Mouse (Mus musculus): ENCODE results near the gene Unc45a. TPM values are rescaled to one million over a fixed set of nuclear protein-coding genes. Genes with fewer than 3 reads are reported as not detected.

Gene Unc45a
- polyA plus RNA-seq, 1 experiment from 2014 or later = 61.7 TPM

- H3K4me3 ChIP-seq = peak within 1 kb of the TSS; percentile 72
- H3K27me3 ChIP-seq = no peaks in the 10 kb centered on the region
- peak; percentile 99 for ATAC-seq (ENCODE audit: low read depth)
- WGBS = under 1% methylated on average over 52 of the region's 52 CpGs
- peaks cover 28% of the 10 kb centered on the region for H3K36me3 ChIP-seq
- peak within 1 kb of the TSS; percentile 70 for H3K9ac ChIP-seq
- H3K27ac ChIP-seq (replicated peaks) = peak within 1 kb of the TSS; percentile 56; the same call in 1 of the 2 replicates
- peaks cover 16% of the 10 kb centered on the region for H3K4me1 ChIP-seq (replicated peaks)
- peak within 1 kb of the TSS; percentile 98 for H3K4me2 ChIP-seq
- H3K9me3 ChIP-seq = no peaks in the 10 kb centered on the region
Observed at GRCm38 (mm10) chr7:80294062-80294763, 46.6 kb downstream of the Unc45a start, which contains the start of gene Prc1. Gene Prc1 (plus strand): TSS chr7:80294450.

GRCm38 (mm10) chr7:80287736-80288135, 53.1 kb downstream of the Unc45a start:
- H3K36me3 ChIP-seq = peaks cover 91% of the 10 kb centered on the region
- H3K4me3 ChIP-seq = no peak overlapping the region
- H3K27ac ChIP-seq (replicated peaks) = no peak overlapping the region
- 87% methylated on average over 10 of the region's 10 CpGs for WGBS
- no peak overlapping the region for H3K4me2 ChIP-seq
- ATAC-seq (ENCODE audit: low read depth) = no peak
- no peak overlapping the region for H3K9ac ChIP-seq
- no peaks in the 10 kb centered on the region for H3K4me1 ChIP-seq (replicated peaks)
- H3K9me3 ChIP-seq = no peaks in the 10 kb centered on the region
- H3K27me3 ChIP-seq = no peaks in the 10 kb centered on the region

GRCm38 (mm10) chr7:80285725-80286124, 55.1 kb downstream of the Unc45a start:
- WGBS = 91% methylated on average over 6 of the region's 6 CpGs
- H3K4me1 ChIP-seq (replicated peaks) = no peaks in the 10 kb centered on the region

GRCm38 (mm10) chr7:80284391-80284790, 56.4 kb downstream of the Unc45a start:
- Histone ChIP-seq H3K27ac (replicated peaks) (no peak overlapping the region), H3K9me3 (no peaks in the 10 kb centered on the region), H3K36me3 (peaks cover 91% of the 10 kb centered on the region), H3K4me1 (replicated peaks) (no peaks in the 10 kb centered on the region), H3K9ac (no peak overlapping the region), H3K4me3 (no peak overlapping the region), H3K4me2 (no peak overlapping the region), H3K27me3 (no peaks in the 10 kb centered on the region)
- 90% methylated on average over 5 of the region's 5 CpGs for WGBS
- no peak for ATAC-seq (ENCODE audit: low read depth)

More at GRCm38 (mm10) chr7:80285725-80286124, 55.1 kb downstream of the Unc45a start:
- H3K4me2 ChIP-seq = no peak overlapping the region
- no peaks in the 10 kb centered on the region for H3K9me3 ChIP-seq
- no peak overlapping the region for H3K27ac ChIP-seq (replicated peaks)
- H3K36me3 ChIP-seq = peaks cover 91% of the 10 kb centered on the region
- H3K27me3 ChIP-seq = no peaks in the 10 kb centered on the region
- H3K9ac ChIP-seq = no peak overlapping the region
- ATAC-seq (ENCODE audit: low read depth) = no peak
- H3K4me3 ChIP-seq = no peak overlapping the region

DNA sequence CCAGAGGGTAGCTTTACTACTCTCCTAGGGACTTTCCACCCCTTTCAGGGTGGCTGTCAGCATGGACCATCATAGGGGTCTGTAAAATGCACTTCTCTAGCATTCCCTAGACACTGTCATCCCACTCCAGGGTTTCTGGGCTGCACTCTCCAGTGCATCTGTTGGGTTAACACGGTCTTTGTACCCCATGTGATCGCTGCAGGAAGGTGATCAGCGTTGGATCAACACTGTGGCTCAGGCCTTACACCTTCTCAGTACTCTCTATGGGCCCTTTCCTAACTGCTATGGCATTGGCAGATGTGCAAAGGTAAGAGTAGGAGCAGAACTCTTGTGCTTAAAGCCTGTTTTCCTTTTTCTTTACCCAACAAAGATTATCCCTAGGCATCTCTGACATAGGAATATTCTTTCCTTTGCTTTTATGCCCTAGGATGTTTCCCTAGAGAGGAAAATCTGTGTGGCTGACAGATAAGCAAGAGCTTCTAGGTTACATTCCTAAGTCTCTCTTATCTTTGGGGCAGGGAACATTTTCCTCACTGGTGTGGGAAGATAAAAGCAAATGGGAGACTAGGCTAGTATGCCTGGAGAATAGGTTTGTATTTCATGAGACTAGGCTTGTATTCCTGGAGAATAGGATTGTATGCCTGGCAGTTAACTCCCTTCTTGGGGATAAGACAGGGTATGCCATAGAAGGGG, 57.4 kb downstream of the Unc45a start:
- peaks cover 95% of the 10 kb centered on the region for H3K36me3 ChIP-seq
- no peaks in the 10 kb centered on the region for H3K9me3 ChIP-seq
- no peak for ATAC-seq (ENCODE audit: low read depth)
- H3K27me3 ChIP-seq = no peaks in the 10 kb centered on the region
- no peak overlapping the region for H3K4me3 ChIP-seq
- no peak overlapping the region for H3K9ac ChIP-seq
- H3K4me2 ChIP-seq = no peak overlapping the region
- 93% methylated on average over 3 of the region's 3 CpGs for whole genome bisulfite sequencing
- no peak overlapping the region for H3K27ac ChIP-seq (replicated peaks)
- H3K4me1 ChIP-seq (replicated peaks) = no peaks in the 10 kb centered on the region

- ATAC-seq (ENCODE audit: low read depth) = no peak
- Histone ChIP-seq H3K36me3 (peaks cover 95% of the 10 kb centered on the region), H3K27ac (replicated peaks) (no peak overlapping the region), H3K4me3 (no peak overlapping the region), H3K4me1 (replicated peaks) (no peaks in the 10 kb centered on the region), H3K9me3 (no peaks in the 10 kb centered on the region), H3K27me3 (no peaks in the 10 kb centered on the region), H3K4me2 (no peak overlapping the region), H3K9ac (no peak overlapping the region)
- 90% methylated on average over 3 of the region's 3 CpGs for WGBS
Observed at GRCm38 (mm10) chr7:80281646-80282045, 59.2 kb downstream of the Unc45a start.

DNA sequence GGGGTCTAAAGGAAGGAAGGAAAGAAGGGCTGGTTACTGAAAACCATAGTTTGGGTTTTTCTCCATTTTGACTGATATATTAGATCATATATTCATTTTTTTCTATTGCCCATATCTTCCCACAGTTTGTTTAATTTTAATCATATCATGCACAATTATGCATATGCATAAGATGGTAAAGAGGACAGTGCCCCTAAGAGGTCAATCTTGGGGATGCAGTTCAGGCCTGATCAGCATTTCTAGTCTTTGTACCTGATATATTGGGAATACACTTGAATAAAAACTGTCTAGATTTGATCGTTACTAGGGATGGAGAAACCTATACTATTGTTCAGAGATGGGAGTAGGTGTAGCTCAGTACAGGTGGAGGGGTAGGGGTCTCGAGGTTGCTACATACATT, 59.8 kb downstream of the Unc45a start:
- H3K4me2 ChIP-seq = no peak overlapping the region
- peaks cover 95% of the 10 kb centered on the region for H3K36me3 ChIP-seq
- H3K27me3 ChIP-seq = no peaks in the 10 kb centered on the region
- H3K4me1 ChIP-seq (replicated peaks) = no peaks in the 10 kb centered on the region
- no peaks in the 10 kb centered on the region for H3K9me3 ChIP-seq
- H3K27ac ChIP-seq (replicated peaks) = no peak overlapping the region
- 89% methylated on average over 2 of the region's 2 CpGs for WGBS
- H3K4me3 ChIP-seq = no peak overlapping the region
- no peak overlapping the region for H3K9ac ChIP-seq
- ATAC-seq (ENCODE audit: low read depth) = no peak

GRCm38 (mm10) chr7:80280032-80280431, 60.8 kb downstream of the Unc45a start:
- Histone ChIP-seq H3K27ac (replicated peaks) (no peak overlapping the region), H3K9ac (no peak overlapping the region), H3K9me3 (peaks cover 3% of the 10 kb centered on the region), H3K4me3 (no peak overlapping the region), H3K4me1 (replicated peaks) (no peaks in the 10 kb centered on the region), H3K4me2 (no peak overlapping the region), H3K27me3 (no peaks in the 10 kb centered on the region), H3K36me3 (peaks cover 93% of the 10 kb centered on the region)
- no peak for ATAC-seq (ENCODE audit: low read depth)
- 88% methylated on average over 10 of the region's 10 CpGs for WGBS

DNA sequence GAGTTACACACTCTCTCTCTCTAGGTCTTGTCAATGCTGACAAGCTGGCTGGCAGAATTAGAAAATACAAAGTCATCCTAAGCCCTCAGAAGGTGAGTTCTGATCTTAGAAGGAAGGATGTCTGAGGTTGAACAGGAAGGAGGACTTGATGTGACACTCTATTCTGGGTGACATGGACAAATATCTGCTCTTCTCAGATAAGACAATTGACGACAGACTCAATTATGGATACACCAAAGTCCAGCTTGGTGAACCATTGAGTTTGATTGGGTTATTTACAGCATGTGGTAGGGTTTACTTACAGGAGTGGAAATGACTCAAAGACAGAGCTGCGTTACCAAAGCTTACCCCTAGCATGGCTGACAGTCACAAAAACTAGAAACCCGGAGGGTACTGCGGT, 64.4 kb downstream of the Unc45a start:
- WGBS = 95% methylated on average over 4 of the region's 4 CpGs
- H3K4me1 ChIP-seq (replicated peaks) = peaks cover 3% of the 10 kb centered on the region; the same call in 1 of the 2 replicates
- H3K4me2 ChIP-seq = no peak overlapping the region
- no peak overlapping the region for H3K4me3 ChIP-seq
- no peak for ATAC-seq (ENCODE audit: low read depth)
- H3K27me3 ChIP-seq = no peaks in the 10 kb centered on the region
- no peak overlapping the region for H3K9ac ChIP-seq
- H3K9me3 ChIP-seq = peaks cover 21% of the 10 kb centered on the region
- H3K27ac ChIP-seq (replicated peaks) = no peak overlapping the region
- H3K36me3 ChIP-seq = peaks cover 94% of the 10 kb centered on the region

Other genes starting within 250 kb of the Unc45a start
- gene Idh2, start 225.6 kb downstream of the Unc45a start, polyA plus RNA-seq (2015; fragmentation: Nextera tagmentation; extraction: Ambion mirVana) = 217 and 273 TPM in 2 replicates
- 22.1 and 23.2 TPM in 2 replicates for gene Sema4b, start 154.2 kb downstream of the Unc45a start, polyA plus RNA-seq (2015; fragmentation: Nextera tagmentation; extraction: Ambion mirVana)
- gene Cib1, start 108.2 kb downstream of the Unc45a start, polyA plus RNA-seq (2015; fragmentation: Nextera tagmentation; extraction: Ambion mirVana) = 31.0 and 34.6 TPM in 2 replicates
- 4.5 TPM in 2 replicates for gene Gdpgp1, start 108.1 kb downstream of the Unc45a start, polyA plus RNA-seq (2015; fragmentation: Nextera tagmentation; extraction: Ambion mirVana)
- 1.6 and 2.8 TPM in 2 replicates for gene Ttll13, start 94.6 kb downstream of the Unc45a start, polyA plus RNA-seq (2015; fragmentation: Nextera tagmentation; extraction: Ambion mirVana)
- 57.5 and 62.6 TPM in 2 replicates for gene Ngrn, start 79.8 kb downstream of the Unc45a start, polyA plus RNA-seq (2015; fragmentation: Nextera tagmentation; extraction: Ambion mirVana)
- gene Vps33b, start 71.4 kb downstream of the Unc45a start, polyA plus RNA-seq (2015; fragmentation: Nextera tagmentation; extraction: Ambion mirVana) = 23.7 and 27.7 TPM in 2 replicates
- 38.3 and 48.2 TPM in 2 replicates for gene Prc1, start 46.6 kb downstream of the Unc45a start, polyA plus RNA-seq (2015; fragmentation: Nextera tagmentation; extraction: Ambion mirVana)
- 12.6 and 15.6 TPM in 2 replicates for gene Rccd1, start 16.6 kb downstream of the Unc45a start, polyA plus RNA-seq (2015; fragmentation: Nextera tagmentation; extraction: Ambion mirVana)
- gene Hddc3, start 2.1 kb upstream of the Unc45a start, polyA plus RNA-seq (2015; fragmentation: Nextera tagmentation; extraction: Ambion mirVana) = 22.0 and 24.7 TPM in 2 replicates
- gene Man2a2, start 30.4 kb upstream of the Unc45a start, polyA plus RNA-seq (2015; fragmentation: Nextera tagmentation; extraction: Ambion mirVana) = 23.6 and 24.8 TPM in 2 replicates
- 5.8 and 6.2 TPM in 2 replicates for gene Fes, start 46.9 kb upstream of the Unc45a start, polyA plus RNA-seq (2015; fragmentation: Nextera tagmentation; extraction: Ambion mirVana)
- gene Furin, start 64.4 kb upstream of the Unc45a start, polyA plus RNA-seq (2015; fragmentation: Nextera tagmentation; extraction: Ambion mirVana) = 4.3 and 4.7 TPM in 2 replicates
- gene Blm, start 194.1 kb upstream of the Unc45a start, polyA plus RNA-seq (2015; fragmentation: Nextera tagmentation; extraction: Ambion mirVana) = 11.8 and 13.9 TPM in 2 replicates

Measured in neural tube, embryonic 13.5 days (tissue).